Mouse (Mus musculus) liver, adult 2 months (tissue): ENCODE measurements around the gene Cd59a. TPM values are rescaled to one million over a fixed set of nuclear protein-coding genes. Genes with fewer than 3 reads are reported as not detected.

Experiments
- DNase-seq: peaks from one replicate; pipeline ENCODE4 v3.0.0-alpha.2; 2011; ENCODE audit warnings: low read depth, low spot score; ENCODE audit errors: extremely low read depth
- H3K27ac ChIP-seq: fragments of 200-500 bp; replicated peaks from 2 replicates; pipeline ENCODE4 v1.5.1; 2012; ENCODE audit warnings: low read depth, mild to moderate bottlenecking, control low read depth, inconsistent platforms, low read length; ENCODE audit not compliant: insufficient read depth
- H3K27me3 ChIP-seq: fragments of 200-500 bp; 2 replicates; pipeline ENCODE4 v1.6.1; 2012; ENCODE audit warnings: mild to moderate bottlenecking, moderate library complexity, low read length, inconsistent platforms; ENCODE audit not compliant: control insufficient read depth, insufficient read depth
- H3K36me3 ChIP-seq: fragments of 200-500 bp; 2 replicates; pipeline ENCODE4 v1.6.1; 2012; ENCODE audit warnings: low read length, inconsistent platforms; ENCODE audit not compliant: control insufficient read depth, insufficient read depth
- H3K4me1 ChIP-seq: fragments of 200-500 bp; 2 replicates; pipeline ENCODE4 v1.6.1; 2011; ENCODE audit warnings: low read length; ENCODE audit not compliant: control insufficient read depth, insufficient read depth
- H3K4me3 ChIP-seq: fragments of 200-500 bp; 2 replicates; pipeline ENCODE4 v1.5.1; 2011; ENCODE audit warnings: low read depth, mild to moderate bottlenecking, control low read depth, low read length, moderate library complexity; ENCODE audit not compliant: insufficient read depth
- H3K79me2 ChIP-seq: fragments of 200-500 bp; 2 replicates; pipeline ENCODE4 v1.6.1; 2012; ENCODE audit warnings: inconsistent platforms, mild to moderate bottlenecking, low read length, moderate library complexity; ENCODE audit not compliant: control insufficient read depth, insufficient read depth
- H3K9ac ChIP-seq: fragments of 200-500 bp; 2 replicates; pipeline ENCODE4 v1.6.1; 2012; ENCODE audit warnings: low read depth, mild to moderate bottlenecking, control low read depth, inconsistent platforms, low read length
- CTCF ChIP-seq: fragments of 200-500 bp; IDR thresholded peaks from 2 replicates; pipeline ENCODE4 v1.5.1; 2011; ENCODE audit warnings: low read depth, low read length, control low read depth
- POLR2A ChIP-seq: fragments of 200-500 bp; IDR thresholded peaks from 2 replicates; pipeline ENCODE4 v1.6.1; 2011; ENCODE audit warnings: low read length, control low read depth; ENCODE audit not compliant: insufficient read depth; ENCODE audit errors: extremely low read depth
- WGBS: fragments of 180-500 bp; shearing (Covaris S2); methylation state at CpG from one replicate; pipeline ENCODE4 v1.1.7; 2018; 5-methylcytosine and 5-hydroxymethylcytosine counted together
- polyA plus RNA-seq: library from polyadenylated mRNA; depleted of rRNA; stranded (reverse); fragments of >200 nt; gene quantifications from 2 replicates; pipeline ENCODE4 v1.2.3, GENCODE M21; 2012; rRNA removed
- total RNA-seq: library from RNA; depleted of rRNA; stranded (reverse); fragments of >200 nt; gene quantifications from 2 replicates; pipeline ENCODE4 v1.2.3, GENCODE M21; 2014; rRNA removed

Cd59a gene
- 62.5 and 69.5 TPM in 2 replicates for total RNA-seq
- polyA plus RNA-seq = 28.6 and 39.5 TPM in 2 replicates

- Histone ChIP-seq H3K4me3 (peak within 1 kb of the TSS; percentile 80), H3K27me3 (no peaks in the 10 kb centered on the region), H3K9ac (peak within 1 kb of the TSS; percentile 88), H3K79me2 (no peaks in the 10 kb centered on the region; the same call in 1 of the 2 replicates), H3K4me1 (peaks cover 4% of the 10 kb centered on the region), H3K27ac (peak within 1 kb of the TSS; percentile 85), H3K36me3 (no peaks in the 10 kb centered on the region)
- DNase-seq = peak; percentile 94
- peak; percentile 56; the same call in 1 of the 2 replicates for TF ChIP-seq POLR2A
- TF ChIP-seq CTCF = no peak
- 2% methylated on average over 15 of the region's 15 CpGs for WGBS
Measured at GRCm38 (mm10) chr2:104095741-104096213, at the start of gene Cd59a. Gene Cd59a (plus strand): TSS chr2:104095801.

GRCm38 (mm10) chr2:104058381-104058780, 37.2 kb upstream of the Cd59a start:
- no peak overlapping the region for H3K4me3 ChIP-seq
- no peaks in the 10 kb centered on the region for H3K79me2 ChIP-seq
- no peaks in the 10 kb centered on the region for H3K4me1 ChIP-seq
- 87% methylated on average over 1 of the region's 1 CpGs for WGBS
- no peak for DNase-seq
- TF ChIP-seq CTCF (no peak), POLR2A (no peak)
- no peaks in the 10 kb centered on the region for H3K27me3 ChIP-seq
- no peak overlapping the region for H3K9ac ChIP-seq
- H3K27ac ChIP-seq = no peak overlapping the region
- peaks cover 52% of the 10 kb centered on the region for H3K36me3 ChIP-seq

GRCm38 (mm10) chr2:104058954-104059353, 36.6 kb upstream of the Cd59a start:
- DNase-seq = no peak
- Histone ChIP-seq H3K4me1 (no peaks in the 10 kb centered on the region), H3K4me3 (no peak overlapping the region), H3K79me2 (no peaks in the 10 kb centered on the region), H3K27ac (no peak overlapping the region), H3K9ac (no peak overlapping the region), H3K27me3 (no peaks in the 10 kb centered on the region), H3K36me3 (peaks cover 47% of the 10 kb centered on the region)
- WGBS = 87% methylated on average over 4 of the region's 4 CpGs
- TF ChIP-seq POLR2A (no peak), CTCF (no peak)

- no peak for DNase-seq
- Histone ChIP-seq H3K36me3 (peaks cover 39% of the 10 kb centered on the region), H3K9ac (no peak overlapping the region), H3K79me2 (no peaks in the 10 kb centered on the region), H3K27ac (no peak overlapping the region), H3K4me3 (no peak overlapping the region), H3K27me3 (no peaks in the 10 kb centered on the region), H3K4me1 (no peaks in the 10 kb centered on the region)
- TF ChIP-seq CTCF = no peak
- no peak for TF ChIP-seq POLR2A
- 84% methylated on average over 10 of the region's 10 CpGs for WGBS
Measured at GRCm38 (mm10) chr2:104059786-104060185, 35.8 kb upstream of the Cd59a start.

- H3K36me3 ChIP-seq = peaks cover 31% of the 10 kb centered on the region
Measured at GRCm38 (mm10) chr2:104060996-104061395, 34.6 kb upstream of the Cd59a start.

GRCm38 (mm10) chr2:104062665-104063064, 32.9 kb upstream of the Cd59a start:
- H3K27ac ChIP-seq = no peak overlapping the region
- TF ChIP-seq CTCF (no peak), POLR2A (no peak)
- no peak overlapping the region for H3K4me3 ChIP-seq
- H3K79me2 ChIP-seq = no peaks in the 10 kb centered on the region
- no peaks in the 10 kb centered on the region for H3K27me3 ChIP-seq
- H3K4me1 ChIP-seq = no peaks in the 10 kb centered on the region
- H3K36me3 ChIP-seq = peaks cover 27% of the 10 kb centered on the region
- DNase-seq = no peak
- no peak overlapping the region for H3K9ac ChIP-seq

More at GRCm38 (mm10) chr2:104060996-104061395, 34.6 kb upstream of the Cd59a start:
- H3K27ac ChIP-seq = no peak overlapping the region
- H3K27me3 ChIP-seq = no peaks in the 10 kb centered on the region
- H3K79me2 ChIP-seq = no peaks in the 10 kb centered on the region
- H3K4me1 ChIP-seq = no peaks in the 10 kb centered on the region
- H3K4me3 ChIP-seq = no peak overlapping the region
- 98% methylated on average over 6 of the region's 6 CpGs for WGBS
- H3K9ac ChIP-seq = no peak overlapping the region
- no peak for TF ChIP-seq CTCF
- TF ChIP-seq POLR2A = no peak
- DNase-seq = no peak
